Mouse (Mus musculus): ENCODE results near the gene Pde4c.

Pde4c gene

DNA sequence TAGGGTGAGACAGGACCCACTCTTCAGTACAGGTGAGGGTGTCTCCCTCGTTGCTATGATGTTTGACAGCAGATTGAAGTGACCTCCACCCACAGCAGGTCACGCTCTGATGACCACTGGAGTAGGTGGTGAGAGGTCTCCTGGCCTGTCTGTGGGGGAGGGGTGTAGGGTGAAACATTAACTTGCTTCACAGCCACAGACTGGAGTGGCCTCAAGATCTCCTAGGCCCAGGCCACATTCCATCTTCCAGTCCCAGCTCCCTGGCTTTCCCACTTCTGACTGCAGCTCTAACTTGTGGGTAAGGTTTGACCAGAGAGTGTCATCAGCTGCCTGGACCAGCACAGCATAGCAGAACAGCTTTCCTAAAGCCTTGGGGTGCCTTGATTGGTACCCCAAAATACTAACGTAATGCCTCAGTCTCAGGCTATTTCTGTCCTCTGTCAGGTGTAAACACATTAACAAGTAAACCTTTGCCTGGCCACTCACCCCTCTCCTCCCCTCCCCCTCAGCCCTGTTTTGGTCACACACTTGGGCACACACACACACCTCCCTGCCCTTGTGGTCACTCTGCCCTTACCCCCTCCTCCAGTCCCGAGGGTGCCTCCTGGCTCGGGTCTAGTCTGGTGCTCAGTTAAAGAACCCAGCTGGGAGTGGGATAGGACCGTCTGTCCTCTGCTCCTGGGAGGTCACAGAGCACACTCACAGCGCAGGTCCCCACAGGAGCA lies at the start of gene Pde4c:
TSS of gene Pde4c (plus strand) at position 235 of the 725 bp plus-strand sequence.
- WGBS = 88% methylated on average over 7 of the region's 7 CpGs

DNA sequence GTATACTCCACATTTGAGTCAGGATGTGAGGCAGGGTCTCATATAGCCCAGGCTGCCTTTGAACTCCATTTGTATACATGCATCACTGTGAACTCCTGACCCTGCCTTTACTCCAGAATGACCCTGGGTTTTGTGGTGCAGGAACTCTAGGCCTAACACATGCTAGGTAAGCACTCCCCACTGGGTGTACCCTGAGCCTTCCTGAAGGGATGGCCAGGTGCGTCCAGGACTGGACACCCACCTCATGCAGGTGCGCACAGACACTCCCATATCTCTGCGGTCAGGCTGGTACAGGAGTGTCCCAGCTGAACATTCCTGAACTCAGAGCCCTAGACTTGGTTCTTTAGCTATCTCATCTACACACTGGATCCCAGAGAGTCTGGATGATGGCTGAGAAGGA lies 49.4 kb upstream of the Pde4c start:
- WGBS = 91% methylated on average over 3 of the region's 3 CpGs

DNA sequence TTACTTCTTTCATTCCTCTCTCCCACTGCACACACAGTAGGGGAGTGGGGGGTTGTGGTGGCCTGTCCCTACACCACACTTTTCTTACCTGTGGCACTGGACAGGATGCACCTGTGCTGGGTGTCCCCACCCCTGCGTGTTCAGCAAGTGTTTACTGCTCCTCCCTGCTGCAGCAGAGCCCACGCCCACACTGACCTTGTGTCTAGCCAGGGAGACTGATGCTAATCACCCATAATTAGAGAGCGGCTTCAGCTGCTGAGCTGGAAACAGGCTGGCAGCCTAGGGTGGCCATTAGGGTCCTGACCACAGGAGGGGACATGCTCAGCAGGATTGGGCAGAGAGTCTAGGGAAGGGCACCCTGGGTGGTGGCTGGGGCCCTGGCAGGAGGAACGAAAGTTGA lies 48.8 kb upstream of the Pde4c start:
- 83% methylated on average over 4 of the region's 4 CpGs for WGBS

DNA sequence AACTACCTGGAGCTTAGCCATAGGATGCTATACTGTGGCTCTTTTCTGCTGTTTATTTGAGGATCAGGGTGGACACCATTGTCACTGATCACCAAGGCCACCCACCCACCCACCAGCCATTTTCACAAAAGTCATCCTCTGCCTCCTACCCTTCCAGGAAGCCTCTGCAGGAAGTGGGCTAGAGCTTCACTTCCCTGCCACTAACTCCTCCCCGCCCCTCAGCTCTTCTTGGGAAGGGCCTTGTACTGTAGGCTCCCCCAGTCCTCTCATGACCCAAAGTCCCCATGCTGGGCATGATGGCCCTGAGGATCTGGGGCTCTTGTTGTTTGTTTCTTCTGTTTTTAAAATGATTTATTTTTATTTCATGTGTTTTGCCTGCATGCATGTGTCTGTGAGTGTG lies 48.2 kb upstream of the Pde4c start:
- 83% methylated on average over 1 of the region's 1 CpGs for WGBS

DNA sequence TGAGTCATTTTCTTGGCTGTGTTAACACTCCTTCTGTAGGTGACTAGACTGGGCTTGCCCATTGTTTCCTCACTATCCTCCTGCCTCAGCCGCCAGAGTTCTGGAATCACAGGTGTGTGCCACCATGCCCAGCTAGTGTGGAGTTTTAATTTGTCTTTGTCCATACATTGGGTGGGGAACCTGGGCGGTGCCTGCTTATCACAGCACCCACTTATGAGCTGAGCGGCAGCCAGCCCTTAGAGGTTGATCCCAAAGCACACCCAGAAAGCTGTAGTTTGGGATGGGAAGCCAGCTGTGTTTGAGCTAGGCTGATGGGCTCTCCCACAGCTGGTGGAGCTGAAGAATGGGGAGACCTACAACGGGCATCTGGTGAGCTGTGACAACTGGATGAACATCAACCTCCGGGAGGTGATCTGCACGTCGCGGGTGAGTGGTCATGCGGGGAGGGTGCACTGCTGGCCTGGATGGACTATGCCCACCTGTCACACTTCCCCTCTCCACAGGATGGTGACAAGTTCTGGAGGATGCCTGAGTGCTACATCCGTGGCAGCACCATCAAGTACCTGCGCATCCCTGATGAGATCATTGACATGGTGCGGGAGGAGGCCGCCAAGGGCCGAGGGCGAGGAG lies 46.0 kb upstream of the Pde4c start:
- whole genome bisulfite sequencing = 94% methylated on average over 15 of the region's 15 CpGs

DNA sequence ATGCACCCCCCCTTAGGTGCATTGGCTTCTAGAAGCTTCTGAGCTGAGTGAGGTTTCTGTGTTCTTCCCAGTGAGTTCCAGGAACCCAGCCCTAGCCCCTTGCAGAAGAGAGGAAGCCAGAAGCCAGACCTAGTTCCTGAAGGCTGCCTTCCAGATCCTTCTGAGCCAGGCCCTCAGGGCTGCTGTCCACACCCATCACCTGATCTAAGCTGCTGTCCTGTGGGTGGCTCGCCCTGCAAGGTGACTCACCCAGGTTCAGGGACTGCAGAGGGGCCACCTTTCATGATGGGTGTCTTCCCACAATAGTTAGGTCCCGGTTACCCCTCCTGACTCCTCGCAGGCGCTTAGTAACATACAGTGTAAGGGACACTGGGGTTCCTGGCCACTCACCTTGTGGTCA lies 44.1 kb upstream of the Pde4c start:
- 93% methylated on average over 4 of the region's 4 CpGs for WGBS

DNA sequence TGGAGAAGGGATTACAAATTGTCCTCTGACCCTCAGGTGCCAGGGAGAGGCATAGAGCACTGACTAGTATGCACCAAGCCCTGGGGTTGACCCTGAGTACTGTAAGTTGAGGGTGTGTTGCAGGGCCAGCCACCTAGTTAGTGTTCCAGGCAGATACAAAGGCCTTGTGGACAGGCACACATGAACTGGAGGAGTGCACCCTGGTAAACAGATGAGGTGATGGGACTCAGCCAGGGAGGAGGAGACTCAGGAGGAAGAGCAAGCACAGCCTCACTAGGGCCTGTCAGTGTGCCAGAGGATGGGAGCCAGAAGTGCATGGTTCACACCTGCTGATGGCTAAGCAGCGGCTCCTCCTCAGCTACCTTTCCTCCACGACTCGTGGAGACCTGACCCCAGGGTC lies 43.5 kb upstream of the Pde4c start:
- WGBS = 70% methylated on average over 3 of the region's 3 CpGs

DNA sequence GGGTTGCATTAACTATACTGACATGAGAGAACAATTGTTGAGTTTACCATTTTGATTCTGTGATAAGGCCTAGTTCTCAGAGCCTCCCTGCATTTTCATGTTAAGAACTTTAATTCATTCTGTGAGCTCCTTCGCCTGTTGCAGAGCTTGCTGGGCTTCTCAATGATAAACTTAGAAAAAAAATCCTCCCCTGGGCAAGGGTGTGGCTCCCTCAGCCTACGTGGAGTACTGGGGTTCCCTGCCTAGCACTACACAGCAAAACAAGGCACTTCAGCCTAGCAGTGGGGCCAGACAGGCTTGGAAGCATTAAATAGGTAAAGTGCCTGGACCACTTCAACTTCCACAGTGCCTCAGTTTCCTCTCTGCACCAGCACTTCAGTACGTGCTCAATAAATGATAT lies 42.1 kb upstream of the Pde4c start:
- 77% methylated on average over 3 of the region's 3 CpGs for WGBS

DNA sequence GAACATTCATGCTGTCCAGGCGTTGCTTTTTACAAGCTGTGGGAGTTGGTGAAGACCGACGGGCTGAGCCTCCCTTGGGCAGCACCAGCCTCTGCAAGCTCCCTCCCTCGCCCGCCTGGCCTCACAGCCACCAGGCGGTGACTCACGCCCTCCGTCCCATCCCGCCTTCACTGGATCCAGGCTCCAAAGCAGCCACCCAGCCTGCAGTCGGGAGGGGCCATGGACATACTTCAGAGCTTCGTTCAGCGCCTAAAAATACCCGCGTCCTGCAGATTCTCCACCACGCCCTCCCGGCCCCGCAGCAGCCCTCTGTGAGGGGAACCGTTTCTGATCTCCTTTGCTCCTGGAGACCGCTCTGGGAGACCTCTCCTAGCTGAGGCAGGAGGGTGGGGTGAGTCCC lies 41.3 kb upstream of the Pde4c start:
- WGBS = 4% methylated on average over 19 of the region's 19 CpGs

DNA sequence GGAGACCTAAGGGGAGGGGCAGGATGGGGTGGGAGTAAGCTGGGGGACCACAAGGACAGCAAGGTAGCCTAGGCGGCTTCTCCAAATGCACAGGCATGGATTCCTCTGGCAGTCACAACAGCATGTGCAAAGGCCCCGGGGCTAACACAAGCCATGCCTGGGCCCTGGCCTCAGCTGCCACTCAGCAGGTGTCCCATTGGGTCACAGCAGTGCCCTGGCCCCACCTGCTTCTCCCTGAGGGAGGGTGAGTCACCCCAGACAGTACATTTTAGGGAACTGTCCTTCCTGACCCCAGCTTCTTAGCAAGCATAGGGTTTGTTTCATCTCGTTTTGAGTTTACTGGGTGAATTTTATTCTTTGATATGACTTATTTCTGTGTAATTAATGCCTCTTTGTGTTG lies 40.8 kb upstream of the Pde4c start:
- 78% methylated on average over 3 of the region's 3 CpGs for WGBS

DNA sequence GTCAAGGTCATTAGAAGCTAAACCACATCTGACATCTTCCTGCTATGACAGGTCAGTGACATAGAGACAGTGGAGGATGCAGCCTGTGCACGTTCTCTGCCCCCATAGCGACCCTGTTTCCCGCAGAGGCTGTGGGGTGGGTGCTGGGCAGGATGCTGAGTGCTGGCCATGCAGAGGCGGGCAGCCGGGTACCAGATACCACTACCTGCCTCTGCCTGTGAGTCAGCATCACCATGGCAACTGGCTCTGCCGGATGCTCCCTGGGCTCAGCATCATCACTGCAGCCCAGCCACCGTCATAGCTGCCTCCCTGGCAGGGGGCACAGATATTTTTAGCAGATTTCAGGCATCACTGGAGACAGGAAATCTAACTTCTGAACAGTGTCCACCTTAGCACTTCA lies 39.2 kb upstream of the Pde4c start:
- WGBS = 26% methylated on average over 7 of the region's 7 CpGs

DNA sequence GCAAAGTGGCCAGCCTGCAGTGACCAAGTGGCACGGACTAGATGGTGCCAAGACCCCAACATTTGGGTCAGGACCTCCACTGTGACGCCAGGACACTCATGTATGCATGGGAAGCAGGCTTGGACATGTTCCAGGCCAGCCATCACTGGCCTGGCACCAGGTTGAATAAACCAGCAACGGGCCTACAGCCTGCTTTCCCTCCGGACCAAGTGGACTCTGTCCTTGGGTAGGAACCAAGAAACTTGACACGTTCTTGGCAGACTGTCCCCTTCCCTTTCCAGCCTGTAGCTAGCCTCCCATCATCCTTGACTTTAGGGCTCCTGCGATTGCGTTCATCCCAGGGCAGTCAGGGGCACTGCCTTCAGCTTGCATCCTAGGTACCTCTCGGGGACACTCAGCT lies 35.9 kb upstream of the Pde4c start:
- WGBS = 71% methylated on average over 8 of the region's 8 CpGs

DNA sequence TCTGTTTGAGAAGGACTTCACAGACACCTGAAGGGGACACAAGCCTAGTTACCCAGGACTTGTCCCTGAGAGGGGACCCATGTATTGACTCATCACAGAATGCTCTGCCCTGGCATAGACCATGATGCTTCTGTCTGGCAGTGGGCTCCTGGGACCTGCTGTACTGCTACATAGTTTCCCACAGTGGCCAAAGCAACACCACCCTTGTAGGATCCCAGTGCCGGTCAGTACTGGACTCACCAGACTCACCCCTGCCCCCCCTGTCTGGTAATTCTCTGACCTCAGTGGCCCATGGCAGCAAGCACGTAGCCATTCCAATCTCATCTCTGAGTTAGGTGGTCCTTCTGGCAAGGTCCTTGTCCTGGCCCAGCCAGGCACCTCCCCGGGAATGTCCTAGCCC lies 35.4 kb upstream of the Pde4c start:
- 91% methylated on average over 3 of the region's 3 CpGs for WGBS

DNA sequence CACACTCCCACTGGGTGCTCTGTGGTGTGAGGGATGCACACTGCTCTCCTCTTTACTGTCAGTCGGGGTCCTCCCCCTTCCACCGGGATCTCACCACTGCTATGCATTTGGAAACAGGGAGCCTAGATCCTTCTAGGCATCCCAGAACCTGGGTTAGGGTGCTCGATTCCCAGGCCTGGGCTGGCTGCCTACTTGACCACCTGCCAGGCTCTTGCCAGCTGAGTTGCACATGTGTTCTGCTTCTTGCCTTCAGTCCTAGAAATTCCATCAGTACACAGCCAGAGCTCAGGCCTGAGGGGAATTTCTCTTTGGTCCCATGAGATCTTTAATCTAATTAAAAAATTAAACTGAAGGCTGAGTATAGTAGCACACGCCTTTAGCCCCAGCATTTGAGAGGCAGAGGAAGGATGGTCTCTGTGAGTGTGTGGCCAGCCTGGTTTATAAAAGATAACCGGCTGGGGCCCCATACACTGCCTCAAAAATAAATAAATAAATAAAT lies 33.6 kb upstream of the Pde4c start:
- WGBS = 62% methylated on average over 5 of the region's 5 CpGs

DNA sequence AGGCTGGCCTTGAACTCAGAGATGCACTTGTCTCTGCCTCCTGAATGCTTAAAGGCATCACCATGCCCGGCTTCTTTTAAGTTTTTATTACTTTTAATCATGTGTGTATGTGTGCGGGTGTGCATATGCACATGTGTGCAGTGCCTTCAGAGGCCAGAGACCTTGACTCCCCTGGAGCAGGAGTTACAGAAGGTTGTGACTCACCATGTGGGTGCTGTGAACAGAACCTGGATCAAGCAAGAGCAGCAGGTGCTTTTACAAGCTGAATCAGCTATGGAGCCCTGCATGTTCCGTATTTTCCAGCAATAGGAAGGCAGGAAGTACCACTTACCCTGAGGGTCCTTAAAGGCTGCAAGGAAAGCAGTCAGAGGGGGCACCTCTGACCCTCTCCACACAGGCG lies 32.3 kb upstream of the Pde4c start:
- WGBS = 85% methylated on average over 4 of the region's 4 CpGs

DNA sequence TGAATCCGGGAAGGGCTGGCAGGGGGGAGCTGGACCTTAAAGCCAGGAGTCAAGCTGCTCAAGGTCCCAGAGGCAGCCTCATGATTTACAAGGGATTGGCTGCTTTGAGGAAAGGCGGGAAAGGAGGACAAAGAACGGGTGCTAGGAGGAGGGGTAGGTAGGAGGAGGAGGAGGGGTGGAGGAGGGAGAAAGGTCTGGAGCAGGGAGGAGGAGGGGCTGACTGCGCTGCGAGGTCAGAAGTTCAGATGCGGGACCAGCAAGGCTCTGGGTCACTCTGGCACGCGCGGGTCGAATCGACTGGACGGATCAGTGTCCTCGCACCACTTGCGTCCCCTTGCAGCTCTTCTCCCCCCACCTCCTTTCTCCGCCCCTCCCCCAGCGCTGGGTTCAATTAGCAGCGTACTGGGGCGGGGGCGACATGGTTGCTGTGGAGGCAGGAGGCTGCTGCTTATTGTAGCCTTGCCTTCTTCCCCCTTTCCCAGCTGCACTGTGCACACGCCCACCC lies 31.7 kb upstream of the Pde4c start:
- 4% methylated on average over 20 of the region's 20 CpGs for WGBS

DNA sequence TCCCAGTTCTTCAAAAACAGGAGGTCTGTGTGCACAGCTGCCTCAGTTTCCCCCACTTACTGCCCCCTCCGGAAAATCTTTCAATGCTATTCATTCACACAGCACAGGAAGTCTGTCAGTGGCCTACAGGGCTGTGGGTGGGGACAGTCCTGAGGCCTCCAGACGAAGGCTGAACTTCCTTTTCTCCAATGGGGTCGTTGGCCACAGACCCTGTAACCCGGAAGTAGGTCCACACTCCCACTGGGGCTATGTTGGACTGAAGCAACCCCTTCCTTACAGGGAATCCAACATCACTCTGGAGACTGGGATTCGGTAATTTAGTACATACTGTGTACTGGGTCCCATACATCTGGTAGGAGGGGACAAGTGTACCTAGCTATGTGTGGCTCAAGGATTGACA lies 29.9 kb upstream of the Pde4c start:
- WGBS = 69% methylated on average over 5 of the region's 5 CpGs

DNA sequence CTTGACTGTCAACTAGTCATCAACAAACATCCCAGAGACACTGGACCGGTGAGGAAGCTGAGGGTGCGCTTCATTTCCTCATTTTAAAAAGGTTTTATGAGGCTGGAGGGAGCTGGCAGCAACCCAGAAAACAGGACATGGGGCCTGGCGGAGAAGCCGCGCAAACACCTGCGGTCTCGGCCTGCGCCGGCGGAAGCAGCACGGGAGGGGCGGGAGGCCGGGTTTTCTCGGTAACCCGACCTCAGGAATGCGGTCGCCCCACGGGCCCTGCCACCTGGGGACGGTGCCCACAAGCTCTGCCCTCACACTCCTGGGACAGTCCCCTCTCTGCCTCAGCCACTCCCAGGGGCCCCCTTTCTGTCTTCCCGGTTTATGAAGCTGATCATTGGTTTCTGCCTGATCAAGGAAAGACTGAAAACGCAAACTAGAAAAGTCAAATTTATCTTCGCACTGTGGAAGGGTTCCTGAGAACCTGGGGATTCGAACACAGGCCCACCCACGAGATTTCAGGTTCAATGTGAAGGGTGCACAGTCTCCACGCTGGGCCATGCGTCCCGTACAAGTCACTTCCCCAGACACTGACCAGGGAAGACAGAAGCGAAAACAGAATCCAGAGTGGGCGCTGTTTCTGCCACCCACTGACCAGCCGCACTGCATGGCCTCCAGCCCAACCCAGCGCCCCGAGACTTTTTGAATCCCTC lies 28.1 kb upstream of the Pde4c start:
- 61% methylated on average over 32 of the region's 32 CpGs for WGBS

DNA sequence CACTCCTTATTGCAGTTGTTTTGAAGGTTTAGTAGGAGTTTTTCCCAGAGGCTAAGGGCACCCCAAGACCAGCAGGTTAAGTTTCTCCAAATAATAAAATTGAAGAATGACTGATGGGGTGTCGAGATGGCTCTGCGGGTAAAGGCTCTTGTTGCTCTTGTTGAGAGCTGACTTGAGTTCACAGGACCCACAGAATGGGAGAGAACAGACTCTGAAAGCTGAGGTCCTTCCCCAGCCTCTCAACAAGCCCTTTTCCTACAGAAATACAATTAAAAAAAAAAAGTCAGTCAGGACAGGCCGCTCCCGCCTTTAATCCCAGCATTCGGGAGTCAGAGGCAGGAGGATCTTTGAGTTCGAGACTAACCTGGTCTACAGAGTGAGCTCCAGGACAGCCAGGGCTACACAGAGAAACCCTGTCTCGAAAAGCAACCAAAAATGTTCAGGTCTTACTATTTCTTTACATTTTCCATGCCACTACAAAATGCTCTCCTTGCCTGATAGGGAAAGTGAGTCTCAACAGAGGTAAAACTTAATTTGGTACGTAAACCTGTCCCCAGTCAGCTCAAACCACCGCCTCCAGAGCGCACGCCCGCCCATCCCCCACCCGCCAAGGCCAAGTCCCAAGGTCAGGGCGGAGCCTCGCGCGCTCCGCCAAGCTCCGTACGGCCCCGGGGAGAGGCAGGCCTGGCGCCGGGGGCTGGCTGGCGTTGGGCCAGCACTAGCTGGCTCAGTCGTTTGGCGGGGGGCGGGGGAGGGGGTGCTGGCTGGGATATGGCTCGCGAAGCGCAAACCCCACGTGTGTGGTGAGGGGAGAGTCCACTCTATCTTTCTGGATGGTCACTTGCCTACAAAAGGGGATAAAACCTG lies 27.3 kb upstream of the Pde4c start:
- WGBS = 11% methylated on average over 31 of the region's 31 CpGs

DNA sequence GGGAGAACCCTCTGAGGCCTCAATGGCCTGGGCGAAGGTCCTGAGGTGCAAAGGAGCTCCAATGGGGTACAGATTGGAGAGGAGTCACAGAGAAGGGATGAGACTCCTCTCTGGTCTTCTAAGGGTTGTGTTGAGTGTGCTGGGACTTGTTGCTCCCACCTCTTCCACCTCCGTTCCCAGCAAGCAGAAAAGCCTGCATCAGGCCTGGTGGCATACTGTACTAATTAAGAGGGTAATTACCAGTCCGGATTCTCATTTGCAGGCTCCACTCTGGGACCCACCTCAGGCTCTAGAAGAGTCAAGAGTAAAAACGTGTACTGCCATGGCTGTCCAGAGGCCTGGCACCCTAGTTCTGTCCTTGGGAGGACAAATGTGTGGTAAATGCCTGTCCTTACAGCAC lies 26.6 kb upstream of the Pde4c start:
- 52% methylated on average over 4 of the region's 4 CpGs for WGBS

DNA sequence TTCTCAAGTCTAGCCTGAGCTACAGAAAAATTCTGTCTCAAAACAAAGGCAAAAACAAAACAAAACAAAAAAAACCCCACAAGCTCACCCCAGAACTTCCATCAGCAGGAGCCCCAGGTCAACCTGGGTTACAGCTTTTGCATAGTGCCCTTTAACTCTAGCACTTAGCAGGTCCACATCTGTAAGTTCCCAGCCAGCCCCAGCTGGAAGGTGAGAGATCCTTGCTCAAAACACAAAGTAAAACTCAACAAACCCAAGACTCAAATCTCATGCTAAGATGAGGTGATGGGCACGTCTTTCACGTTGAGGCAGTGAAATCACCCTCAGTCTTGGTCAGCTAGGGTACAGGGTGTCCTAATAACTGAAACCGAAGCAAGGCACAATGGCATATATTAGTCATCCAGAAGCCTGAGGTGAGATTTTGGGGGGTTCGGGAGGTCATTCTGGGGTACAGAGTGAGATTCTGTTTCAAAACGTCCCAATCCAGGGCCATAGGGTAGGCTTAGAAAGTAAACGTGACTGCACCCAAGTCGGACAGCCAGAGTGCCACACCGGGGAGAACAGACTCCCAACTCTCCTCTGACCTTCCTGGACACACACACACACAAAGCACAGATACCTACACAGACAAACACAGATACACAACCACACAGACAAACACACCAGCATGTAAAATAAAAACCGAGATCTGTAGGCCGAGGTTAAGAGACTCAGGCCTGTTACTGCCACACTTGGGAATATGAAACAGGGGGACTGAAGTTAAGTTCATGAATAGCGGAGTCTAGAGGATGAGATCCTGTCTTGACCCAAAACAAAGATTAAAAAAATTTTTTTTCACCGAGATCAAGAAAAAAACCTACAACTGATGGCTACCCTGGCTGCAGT lies 25.9 kb upstream of the Pde4c start:
- WGBS = 71% methylated on average over 12 of the region's 12 CpGs

Measured in cerebral cortex, adult 2 months (tissue).